Mouse (Mus musculus) kidney, adult 2 months (tissue): ENCODE data around the gene Pik3r1.

ENCODE experiments used
- CTCF ChIP-seq: fragments of 200-500 bp; conservative IDR thresholded peaks from 2 replicates; pipeline ENCODE4 v1.5.1; 2011; ENCODE audit warnings: low read depth, mild to moderate bottlenecking, control low read depth, low read length, moderate library complexity, mixed read lengths; ENCODE audit not compliant: insufficient read depth, insufficient read length
- POLR2A ChIP-seq: fragments of 200-500 bp; IDR thresholded peaks from one replicate; pipeline ENCODE4 v1.6.1; 2011; ENCODE audit warnings: low read depth, low read length, control low read depth

DNA sequence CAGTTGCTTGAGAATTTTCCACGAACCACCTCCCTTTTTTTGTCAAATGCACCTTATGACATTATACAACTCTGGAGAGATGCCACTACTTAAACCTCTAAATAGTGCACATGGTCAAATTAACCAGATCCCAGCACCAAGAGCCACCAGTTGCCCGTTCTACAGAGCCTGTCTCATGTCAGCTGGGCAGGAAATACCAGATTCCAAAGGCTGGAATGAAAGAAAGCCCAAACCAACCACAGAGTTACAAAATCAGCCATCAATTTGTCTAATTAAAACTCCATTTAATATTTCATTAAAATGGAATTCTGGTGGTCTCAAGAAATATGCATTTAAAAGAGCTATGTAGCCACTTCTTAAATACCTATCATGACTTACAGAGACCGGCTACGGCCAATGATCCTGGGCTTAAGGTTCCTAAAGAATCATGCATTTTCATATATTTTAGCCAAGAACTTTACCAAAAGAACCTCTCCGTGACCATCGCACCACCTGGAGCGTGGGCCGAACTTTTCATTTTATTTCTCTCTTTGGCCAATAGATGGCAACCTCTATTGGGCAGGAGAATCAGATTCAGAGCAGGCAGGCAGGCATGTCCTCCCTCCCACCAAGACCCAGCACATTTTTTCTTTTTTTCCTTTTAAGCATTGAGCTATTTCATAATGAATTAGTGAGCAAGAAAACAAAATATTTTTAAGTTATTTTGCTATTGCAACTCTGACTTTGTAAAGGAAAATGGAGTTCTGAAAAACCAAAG, 32.5 kb downstream of the Pik3r1 start:
- TF ChIP-seq CTCF (peak; percentile 71), POLR2A (no peak)
